Mouse (Mus musculus): Measurements from ENCODE around the gene Inka2.
A peak's percentile ranks its signal among the peaks of the same experiment; 100 is the strongest.

Gene Inka2

GRCm38 (mm10) chr3:105704031-105705008 lies at the start of gene Inka2:
Gene Inka2, plus strand, starts transcription at chr3:105704599.
- DNase-seq (ENCODE audit: low read depth in 1 of 2, low spot score in 2 of 2): no peak

- DNase-seq (ENCODE audit: low read depth in 1 of 2, low spot score in 2 of 2): no peak
Measured at GRCm38 (mm10) chr3:105655031-105655585, 49.3 kb upstream of the Inka2 start.

GRCm38 (mm10) chr3:105660530-105660929 lies 43.9 kb upstream of the Inka2 start:
- no peak for DNase-seq (ENCODE audit: low read depth in 1 of 2, low spot score in 2 of 2)

- no peak for DNase-seq (ENCODE audit: low read depth in 1 of 2, low spot score in 2 of 2)
Measured at GRCm38 (mm10) chr3:105663043-105663442, 41.4 kb upstream of the Inka2 start.

GRCm38 (mm10) chr3:105665105-105665765 lies 39.2 kb upstream of the Inka2 start:
- DNase-seq (ENCODE audit: low read depth in 1 of 2, low spot score in 2 of 2): no peak

GRCm38 (mm10) chr3:105666996-105667523 lies 37.3 kb upstream of the Inka2 start:
- no peak for DNase-seq (ENCODE audit: low read depth in 1 of 2, low spot score in 2 of 2)

GRCm38 (mm10) chr3:105668161-105668560 lies 36.2 kb upstream of the Inka2 start:
- no peak for DNase-seq (ENCODE audit: low read depth in 1 of 2, low spot score in 2 of 2)

GRCm38 (mm10) chr3:105669776-105670175 lies 34.6 kb upstream of the Inka2 start:
- no peak for DNase-seq (ENCODE audit: low read depth in 1 of 2, low spot score in 2 of 2)

GRCm38 (mm10) chr3:105670801-105671200 lies 33.6 kb upstream of the Inka2 start:
- DNase-seq (ENCODE audit: low read depth in 1 of 2, low spot score in 2 of 2): no peak

GRCm38 (mm10) chr3:105674595-105675218 lies 29.7 kb upstream of the Inka2 start:
- peak; percentile 28 to 42 for DNase-seq (ENCODE audit: low read depth in 1 of 2, low spot score in 2 of 2)

- no peak for DNase-seq (ENCODE audit: low read depth in 1 of 2, low spot score in 2 of 2)
Measured at GRCm38 (mm10) chr3:105675932-105676331, 28.5 kb upstream of the Inka2 start.

- DNase-seq (ENCODE audit: low read depth in 1 of 2, low spot score in 2 of 2): no peak
Measured at GRCm38 (mm10) chr3:105680346-105680745, 24.1 kb upstream of the Inka2 start.

- no peak for DNase-seq (ENCODE audit: low read depth in 1 of 2, low spot score in 2 of 2)
Measured at GRCm38 (mm10) chr3:105686394-105687323, 17.7 kb upstream of the Inka2 start.

- peak; percentile 93 to 94 for DNase-seq (ENCODE audit: low read depth in 1 of 2, low spot score in 2 of 2)
Measured at GRCm38 (mm10) chr3:105687324-105688060, 16.9 kb upstream of the Inka2 start, which contains the start of gene Ddx20. Gene Ddx20, minus strand, starts transcription at chr3:105687574.

- no peak for DNase-seq (ENCODE audit: low read depth in 1 of 2, low spot score in 2 of 2)
Measured at GRCm38 (mm10) chr3:105688536-105688935, 15.9 kb upstream of the Inka2 start.

- DNase-seq (ENCODE audit: low read depth in 1 of 2, low spot score in 2 of 2): no peak
Measured at GRCm38 (mm10) chr3:105693327-105694080, 10.9 kb upstream of the Inka2 start.

GRCm38 (mm10) chr3:105695476-105696386 lies 8.7 kb upstream of the Inka2 start:
- no peak for DNase-seq (ENCODE audit: low read depth in 1 of 2, low spot score in 2 of 2)

Data from monocyte, adult 2 months (primary cell).